Mouse (Mus musculus): ENCODE data around the gene Zfyve19. TPM values are rescaled to one million over a fixed set of nuclear protein-coding genes. Genes with fewer than 3 reads are reported as not detected.
A peak's percentile ranks its signal among the peaks of the same experiment; 100 is the strongest.

Zfyve19 gene
- polyA plus RNA-seq, 1 experiment from 2014 or later: 19.2 TPM

DNA sequence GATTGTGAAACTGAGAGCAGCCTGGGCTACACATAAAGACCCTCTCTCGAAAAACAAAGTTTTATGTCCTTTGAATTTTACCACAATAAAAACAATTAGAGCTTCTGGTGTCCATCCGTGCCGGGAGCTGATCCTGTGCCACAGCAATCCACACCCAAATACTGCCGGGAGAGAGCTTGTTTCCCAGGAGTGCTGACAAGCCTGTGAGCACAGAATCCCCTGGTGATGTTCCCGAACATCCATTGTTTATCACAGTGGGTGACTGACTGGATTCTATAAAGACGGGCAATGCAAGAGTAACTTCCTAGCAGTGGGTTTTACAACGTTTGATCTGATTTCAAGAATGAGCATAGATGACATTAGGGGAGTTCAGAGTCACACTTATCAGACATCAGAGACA, 46.6 kb downstream of the Zfyve19 start:
- Histone ChIP-seq H3K4me3 (ENCODE audit: inconsistent target) (no peak overlapping the region), H3K79me2 (ENCODE audit: inconsistent target) (no peaks in the 10 kb centered on the region), H3K36me3 (ENCODE audit: inconsistent target) (no peaks in the 10 kb centered on the region), H3K27ac (no peak overlapping the region)
- 58% methylated on average over 7 of the region's 7 CpGs for WGBS (ENCODE audit: missing documents)

GRCm38 (mm10) chr2:119260518-119260917, 52.1 kb downstream of the Zfyve19 start:
- Histone ChIP-seq H3K27ac (no peak overlapping the region), H3K36me3 (ENCODE audit: inconsistent target) (no peaks in the 10 kb centered on the region), H3K4me3 (ENCODE audit: inconsistent target) (no peak overlapping the region), H3K79me2 (ENCODE audit: inconsistent target) (no peaks in the 10 kb centered on the region)
- 75% methylated on average over 1 of the region's 1 CpGs for WGBS (ENCODE audit: missing documents)

GRCm38 (mm10) chr2:119261326-119261725, 52.9 kb downstream of the Zfyve19 start:
- Histone ChIP-seq H3K27ac (no peak overlapping the region), H3K36me3 (ENCODE audit: inconsistent target) (no peaks in the 10 kb centered on the region), H3K4me3 (ENCODE audit: inconsistent target) (no peak overlapping the region), H3K79me2 (ENCODE audit: inconsistent target) (no peaks in the 10 kb centered on the region)
- WGBS (ENCODE audit: missing documents): 83% methylated on average over 2 of the region's 2 CpGs

DNA sequence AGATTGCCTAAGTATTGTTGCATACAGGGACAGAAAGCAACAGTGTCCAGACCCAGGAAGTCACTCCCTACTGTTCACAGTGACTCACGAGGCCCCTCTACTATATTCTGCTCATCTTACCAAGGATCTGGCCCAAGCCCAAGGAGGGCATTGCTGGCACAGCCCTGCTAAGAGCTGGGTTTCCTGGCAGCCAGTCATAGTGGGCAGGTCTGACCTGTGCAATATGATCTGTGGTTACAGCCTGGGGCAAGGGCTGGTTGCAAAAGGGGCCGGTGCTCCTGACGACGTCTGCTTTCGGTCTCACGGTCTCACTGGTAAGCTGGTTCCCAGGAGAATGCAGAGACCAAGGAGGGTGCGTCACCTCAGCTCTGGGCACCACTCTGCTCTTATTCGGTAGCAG, 54.6 kb downstream of the Zfyve19 start:
- 4% methylated on average over 8 of the region's 8 CpGs for WGBS (ENCODE audit: missing documents)
- Histone ChIP-seq H3K36me3 (ENCODE audit: inconsistent target) (no peaks in the 10 kb centered on the region), H3K4me3 (ENCODE audit: inconsistent target) (no peak overlapping the region), H3K79me2 (ENCODE audit: inconsistent target) (no peaks in the 10 kb centered on the region), H3K27ac (peak overlapping the region; percentile 73)

DNA sequence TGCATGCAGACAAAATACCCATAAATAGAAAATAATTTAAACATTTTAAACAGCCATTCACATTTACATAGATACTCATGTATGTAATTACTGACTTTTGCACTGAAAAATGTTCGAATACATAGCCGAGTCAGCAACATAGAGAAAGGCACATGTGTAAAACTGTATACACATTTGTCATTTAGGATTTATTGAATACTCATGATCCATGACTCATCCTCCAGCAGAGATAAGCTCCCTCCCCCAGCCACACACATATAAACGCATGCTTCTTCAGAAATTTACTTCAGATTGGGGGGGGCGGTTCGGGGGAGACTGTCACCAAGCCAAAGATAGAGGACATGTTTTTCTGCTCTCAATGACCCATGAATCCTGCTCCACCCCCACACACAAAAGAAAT, 55.4 kb downstream of the Zfyve19 start:
- no peak overlapping the region for H3K4me3 ChIP-seq (ENCODE audit: inconsistent target)
- H3K36me3 ChIP-seq (ENCODE audit: inconsistent target): no peaks in the 10 kb centered on the region
- H3K79me2 ChIP-seq (ENCODE audit: inconsistent target): peaks cover 2% of the 10 kb centered on the region; the same call in 1 of the 2 replicates
- 77% methylated on average over 5 of the region's 5 CpGs for WGBS (ENCODE audit: missing documents)
- H3K27ac ChIP-seq: peak overlapping the region; percentile 73

Other genes starting within 250 kb of the Zfyve19 start
- 22.4 to 25.3 TPM (median 25.0 TPM) in 3 replicates for gene Ccdc32, start 179.2 kb upstream of the Zfyve19 start, polyA plus RNA-seq (2018)
- 1.7 to 3.6 TPM (median 2.4 TPM) in 3 replicates for gene Rpusd2, start 173.8 kb upstream of the Zfyve19 start, polyA plus RNA-seq (2018)
- 0.27 to 2.3 TPM (median 1.2 TPM) in 3 replicates for gene Knl1, start 161.5 kb upstream of the Zfyve19 start, polyA plus RNA-seq (2018)
- 0.33 to 11.7 TPM (median 3.7 TPM) in 3 replicates for gene Rad51, start 95.8 kb upstream of the Zfyve19 start, polyA plus RNA-seq (2018)
- gene Rmdn3, start 51.6 kb upstream of the Zfyve19 start, polyA plus RNA-seq (2018): 27.9 to 38.8 TPM (median 30.7 TPM) in 3 replicates
- 0.47 TPM in 1 of 3 replicates, not detected in the others for gene Gchfr, start 40.8 kb upstream of the Zfyve19 start, polyA plus RNA-seq (2018)
- gene Gm14137, start 34.1 kb upstream of the Zfyve19 start, polyA plus RNA-seq (2018): not detected in 3 replicates
- 14.2 to 28.9 TPM (median 14.3 TPM) in 3 replicates for gene Dnajc17, start 178 bp downstream of the Zfyve19 start, polyA plus RNA-seq (2018)
- gene Ppp1r14d, start 21.3 kb downstream of the Zfyve19 start, polyA plus RNA-seq (2018): not detected in 3 replicates
- 0.32 to 0.56 TPM (median 0.54 TPM) in 3 replicates for gene Spint1, start 28.7 kb downstream of the Zfyve19 start, polyA plus RNA-seq (2018)
- 3.1 to 15.6 TPM (median 13.6 TPM) in 3 replicates for gene Rhov, start 62.7 kb downstream of the Zfyve19 start, polyA plus RNA-seq (2018)
- 37.4 to 56.2 TPM (median 46.6 TPM) in 3 replicates for gene Vps18, start 80.1 kb downstream of the Zfyve19 start, polyA plus RNA-seq (2018)
- not detected in 3 replicates for gene Dll4, start 117.2 kb downstream of the Zfyve19 start, polyA plus RNA-seq (2018)
- gene Chac1, start 142.6 kb downstream of the Zfyve19 start, polyA plus RNA-seq (2018): 0.11 to 0.31 TPM in 2 of 3 replicates, not detected in the other